Mouse (Mus musculus) v-Abl transformed pro-B cells (cell line): ENCODE data around the gene Cxcr5.

Experiments used
- in situ Hi-C, 2 experiments: fragments of 400-800 bp; cut with MboI; formaldehyde crosslinking; loops; one replicate each; pipeline ENCODE4 v1.15.1; 2025; ENCODE audit not compliant: unreplicated experiment in 2 of 2

Gene Cxcr5

GRCm38 (mm10) chr9:44485105-44485515, 76.6 kb downstream of the Cxcr5 start:
- in situ Hi-C loops: no loop called here

GRCm38 (mm10) chr9:44484311-44485104, 77.2 kb downstream of the Cxcr5 start:
- in situ Hi-C loops: no loop called here

GRCm38 (mm10) chr9:44483510-44484044, 78.1 kb downstream of the Cxcr5 start:
- in situ Hi-C loops: no loop called here

- in situ Hi-C loops: no loop called here
These were observed 78.6 kb downstream of the Cxcr5 start for GRCm38 (mm10) chr9:44483041-44483509.

- in situ Hi-C loops: no loop called here
These were observed 79.1 kb downstream of the Cxcr5 start, which contains the start of gene Bcl9l for GRCm38 (mm10) chr9:44482552-44482951. Gene Bcl9l, plus strand, starts transcription at chr9:44482825.

- in situ Hi-C loops: no loop called here
These were observed 79.6 kb downstream of the Cxcr5 start for GRCm38 (mm10) chr9:44482112-44482511.

GRCm38 (mm10) chr9:44479628-44480428, 81.8 kb downstream of the Cxcr5 start:
- in situ Hi-C loops: loop anchor here in 1 of 2 experiments (5.0 kb wide), 1 partner anchor 167 kb away; no protein-coding TSS in a partner anchor

GRCm38 (mm10) chr9:44478959-44479605, 82.6 kb downstream of the Cxcr5 start:
- in situ Hi-C loops: loop anchor here in 1 of 2 experiments (5.0 kb wide), 1 partner anchor 168 kb away; no protein-coding TSS in a partner anchor

- in situ Hi-C loops: loop anchor here in 1 of 2 experiments (5.0 kb wide), 1 partner anchor 169 kb away; no protein-coding TSS in a partner anchor
These were observed 83.3 kb downstream of the Cxcr5 start for GRCm38 (mm10) chr9:44478229-44478921.

- in situ Hi-C loops: loop anchor here in 1 of 2 experiments (5.0 kb wide), 1 partner anchor 170 kb away; no protein-coding TSS in a partner anchor
These were observed 84.1 kb downstream of the Cxcr5 start for GRCm38 (mm10) chr9:44477339-44478228.

GRCm38 (mm10) chr9:44475936-44476335, 85.7 kb downstream of the Cxcr5 start:
- in situ Hi-C loops: loop anchor here in 1 of 2 experiments (5.0 kb wide), 1 partner anchor 171 kb away; no protein-coding TSS in a partner anchor

- in situ Hi-C loops: loop anchor here (25.0 kb wide), 2 partner anchors 488 to 938 kb away; partner anchors contain the start of gene Ube4a (in 1 of the 2)
These were observed 87.3 kb downstream of the Cxcr5 start for GRCm38 (mm10) chr9:44474327-44474726.

GRCm38 (mm10) chr9:44473184-44473583, 88.5 kb downstream of the Cxcr5 start:
- in situ Hi-C loops: loop anchor here (25.0 kb wide), 2 partner anchors 489 to 939 kb away; partner anchors contain the start of gene Ube4a (in 1 of the 2)

- in situ Hi-C loops: loop anchor here (25.0 kb wide), 2 partner anchors 494 to 944 kb away; partner anchors contain the start of gene Ube4a (in 1 of the 2)
These were observed 92.9 kb downstream of the Cxcr5 start for GRCm38 (mm10) chr9:44468800-44469199.

- in situ Hi-C loops: loop anchor here (25.0 kb wide), 2 partner anchors 494 to 944 kb away; partner anchors contain the start of gene Ube4a (in 1 of the 2)
These were observed 93.5 kb downstream of the Cxcr5 start for GRCm38 (mm10) chr9:44468224-44468623.

- in situ Hi-C loops: loop anchor here (25.0 kb wide), 2 partner anchors 500 to 950 kb away; partner anchors contain the start of gene Ube4a (in 1 of the 2)
These were observed 99.7 kb downstream of the Cxcr5 start for GRCm38 (mm10) chr9:44461950-44462349.
